Mouse (Mus musculus) layer of hippocampus, adult 11-12 months (tissue): ENCODE data around the gene Kif28.
A peak's percentile ranks its signal among the peaks of the same experiment; 100 is the strongest.
"Not testable (repeated sequence)": the region's sequence is repeated elsewhere in the genome, so short reads cannot be mapped to it uniquely, and the experiment has no call there.

Source experiments
- DNase-seq: peaks from one replicate; pipeline ENCODE4 v3.0.0; 2022; ENCODE audit warnings: low spot score

Kif28 gene

GRCm38 (mm10) chr1:179745171-179745570, at the start of gene Kif28:
Gene Kif28, minus strand, starts transcription at chr1:179745271.
- DNase-seq: no peak

- no peak for DNase-seq
These were observed 42.2 kb upstream of the Kif28 start for GRCm38 (mm10) chr1:179787281-179787680.

GRCm38 (mm10) chr1:179785502-179785901, 40.4 kb upstream of the Kif28 start:
- no peak for DNase-seq

- no peak for DNase-seq
These were observed 39.0 kb upstream of the Kif28 start for GRCm38 (mm10) chr1:179784098-179784497.

- no peak for DNase-seq
These were observed 31.8 kb upstream of the Kif28 start for GRCm38 (mm10) chr1:179776831-179777230.

GRCm38 (mm10) chr1:179760553-179760952, 15.5 kb upstream of the Kif28 start:
- DNase-seq: no peak

- no peak for DNase-seq
These were observed 15.0 kb upstream of the Kif28 start for GRCm38 (mm10) chr1:179760086-179760485.

- no peak for DNase-seq
These were observed 11.4 kb upstream of the Kif28 start for GRCm38 (mm10) chr1:179756477-179756876.

- DNase-seq: no peak
These were observed 7.9 kb upstream of the Kif28 start for GRCm38 (mm10) chr1:179753006-179753405.

- no peak for DNase-seq
These were observed 7.2 kb upstream of the Kif28 start for GRCm38 (mm10) chr1:179752276-179752675.

- DNase-seq: no peak
These were observed 1.4 kb downstream of the Kif28 start for GRCm38 (mm10) chr1:179743593-179744193.

GRCm38 (mm10) chr1:179736483-179736882, 8.6 kb downstream of the Kif28 start:
- no peak for DNase-seq

- DNase-seq: peak; percentile 70
These were observed 10.3 kb downstream of the Kif28 start for GRCm38 (mm10) chr1:179734500-179735474.

- no peak for DNase-seq
These were observed 13.7 kb downstream of the Kif28 start for GRCm38 (mm10) chr1:179731391-179731790.

- DNase-seq: no peak
These were observed 16.4 kb downstream of the Kif28 start for GRCm38 (mm10) chr1:179728661-179729060.

GRCm38 (mm10) chr1:179722811-179723469, 22.1 kb downstream of the Kif28 start:
- DNase-seq: no peak

- DNase-seq: no peak
These were observed 29.3 kb downstream of the Kif28 start for GRCm38 (mm10) chr1:179715786-179716185.

GRCm38 (mm10) chr1:179715289-179715688, 29.8 kb downstream of the Kif28 start:
- DNase-seq: not testable (repeated sequence)

- DNase-seq: no peak
These were observed 31.7 kb downstream of the Kif28 start for GRCm38 (mm10) chr1:179713367-179713766.

GRCm38 (mm10) chr1:179712658-179713057, 32.4 kb downstream of the Kif28 start:
- no peak for DNase-seq

- DNase-seq: no peak
These were observed 34.3 kb downstream of the Kif28 start for GRCm38 (mm10) chr1:179710739-179711138.

- peak; percentile 85 for DNase-seq
These were observed 35.7 kb downstream of the Kif28 start for GRCm38 (mm10) chr1:179709390-179709789.

- DNase-seq: peak; percentile 64
These were observed 39.9 kb downstream of the Kif28 start for GRCm38 (mm10) chr1:179705154-179705553.
